Mouse (Mus musculus) CH12.LX (cell line): ENCODE measurements around the gene Tmed2. TPM values are rescaled to one million over a fixed set of nuclear protein-coding genes. Genes with fewer than 3 reads are reported as not detected.

Experiments
- DNase-seq: peaks from one replicate; pipeline ENCODE4 v3.0.0-alpha.2; 2013; ENCODE audit errors: extremely low read depth
- H3K27ac ChIP-seq: 2 replicates; pipeline ENCODE4 v1.5.1; 2012; ENCODE audit warnings: low read depth, mild to moderate bottlenecking, control low read depth, moderate library complexity; ENCODE audit not compliant: insufficient read depth
- H3K27me3 ChIP-seq: replicated peaks from 2 replicates; pipeline ENCODE3; 2012; ENCODE audit warnings: inconsistent platforms
- H3K36me3 ChIP-seq, 2 experiments: replicated peaks in 1 of 2; 2 replicates each; pipeline versions ENCODE3 to v1.6.1; 2012; ENCODE audit warnings: inconsistent platforms in 1 of 2, low read length in 1 of 2, mild to moderate bottlenecking in 1 of 2, mixed read lengths in 1 of 2, moderate library complexity in 1 of 2; ENCODE audit not compliant: control insufficient read depth in 1 of 2, insufficient read depth in 1 of 2
- H3K4me1 ChIP-seq, 2 experiments: 2 replicates each; pipeline ENCODE4 v1.6.1; 2012; ENCODE audit warnings: inconsistent platforms in 1 of 2, moderate library complexity in 1 of 2; ENCODE audit not compliant: insufficient read depth in 2 of 2, control insufficient read depth in 1 of 2
- H3K4me2 ChIP-seq: 2 replicates; pipeline ENCODE4 v1.6.1; 2012; ENCODE audit warnings: low read depth, mild to moderate bottlenecking, control low read depth; ENCODE audit not compliant: poor library complexity, insufficient read depth, severe bottlenecking
- H3K4me3 ChIP-seq, 3 experiments: fragments of 150-350 bp in 1 of 3; sonication (generic) in 1 of 3; replicated peaks in 1 of 3; 2 replicates each; pipeline versions ENCODE3 to v1.5.1; 2011 to 2012; ENCODE audit warnings: low read depth in 2 of 3, low read length in 2 of 3, mild to moderate bottlenecking in 2 of 3, moderate library complexity in 2 of 3, control low read depth in 1 of 3, improper control_type of control experiment in 1 of 3, inconsistent platforms in 1 of 3, mixed read lengths in 1 of 3; ENCODE audit not compliant: poor library complexity in 1 of 3
- H3K79me2 ChIP-seq: replicated peaks from 2 replicates; pipeline ENCODE4 v1.6.1; 2012; ENCODE audit warnings: mild to moderate bottlenecking, moderate library complexity; ENCODE audit not compliant: control insufficient read depth, poor library complexity, insufficient read depth, severe bottlenecking; ENCODE audit errors: extremely low read depth
- H3K9ac ChIP-seq: 2 replicates; pipeline ENCODE4 v1.6.1; 2012; ENCODE audit warnings: low read depth, mild to moderate bottlenecking, control low read depth, moderate library complexity; ENCODE audit not compliant: insufficient read depth
- H3K9me3 ChIP-seq: replicated peaks from 2 replicates; pipeline ENCODE3; 2012; ENCODE audit warnings: low read length, inconsistent platforms, mixed read lengths
- BHLHE40 ChIP-seq: IDR thresholded peaks from 2 replicates; pipeline ENCODE4 v1.6.1; 2011; ENCODE audit warnings: mild to moderate bottlenecking, low read depth, low read length, improper control_type of control experiment
- CHD2 ChIP-seq: IDR thresholded peaks from 2 replicates; pipeline ENCODE4 v1.6.1; 2011; ENCODE audit warnings: low read length, improper control_type of control experiment
- CTCF ChIP-seq, 2 experiments: IDR thresholded peaks in 1 of 2; conservative IDR thresholded peaks in 1 of 2; 2 replicates each; pipeline ENCODE4 v1.5.1; 2011 to 2012; ENCODE audit warnings: low read depth in 2 of 2, low read length in 2 of 2, improper control_type of control experiment in 1 of 2, inconsistent platforms in 1 of 2, mild to moderate bottlenecking in 1 of 2, moderate library complexity in 1 of 2
- E2F4 ChIP-seq: IDR thresholded peaks from 2 replicates; pipeline ENCODE4 v1.6.1; 2011; ENCODE audit warnings: low read depth, low read length, improper control_type of control experiment; ENCODE audit not compliant: insufficient replicate concordance
- ELF1 ChIP-seq: IDR thresholded peaks from 2 replicates; pipeline ENCODE4 v1.6.1; 2014; ENCODE audit warnings: low read depth, mild to moderate bottlenecking, inconsistent platforms, low read length, improper control_type of control experiment
- EP300 ChIP-seq: IDR thresholded peaks from 2 replicates; pipeline ENCODE4 v1.6.1; 2011; ENCODE audit warnings: low read length, improper control_type of control experiment
- IRF4 ChIP-seq: IDR thresholded peaks from 2 replicates; pipeline ENCODE4 v1.6.1; 2014; ENCODE audit warnings: low read depth, mild to moderate bottlenecking, inconsistent platforms, low read length, improper control_type of control experiment
- JUN ChIP-seq: IDR thresholded peaks from 2 replicates; pipeline ENCODE4 v1.6.1; 2011; ENCODE audit warnings: low read depth, mild to moderate bottlenecking, low read length, improper control_type of control experiment, moderate library complexity; ENCODE audit not compliant: insufficient read depth
- JUND ChIP-seq: conservative IDR thresholded peaks from 2 replicates; pipeline ENCODE4 v1.6.1; 2011; ENCODE audit warnings: low read depth, low read length, improper control_type of control experiment
- KAT2A ChIP-seq: IDR thresholded peaks from 2 replicates; pipeline ENCODE4 v1.6.1; 2012; ENCODE audit warnings: low read length, improper control_type of control experiment, inconsistent platforms; ENCODE audit not compliant: insufficient replicate concordance
- MAFK ChIP-seq: IDR thresholded peaks from 2 replicates; pipeline ENCODE4 v1.6.1; 2011; ENCODE audit warnings: low read length, improper control_type of control experiment; ENCODE audit not compliant: insufficient replicate concordance
- MAZ ChIP-seq: IDR thresholded peaks from 2 replicates; pipeline ENCODE4 v1.6.1; 2012; ENCODE audit warnings: low read depth, mild to moderate bottlenecking, inconsistent platforms, low read length, improper control_type of control experiment, moderate library complexity
- NRF1 ChIP-seq: IDR thresholded peaks from 2 replicates; pipeline ENCODE4 v1.6.1; 2014; ENCODE audit warnings: low read depth, mild to moderate bottlenecking, inconsistent platforms, low read length, improper control_type of control experiment, moderate library complexity
- PAX5 ChIP-seq: IDR thresholded peaks from 2 replicates; pipeline ENCODE4 v1.6.1; 2012; ENCODE audit warnings: low read length, inconsistent platforms, mixed read lengths
- POLR2A ChIP-seq: IDR thresholded peaks from 2 replicates; pipeline ENCODE4 v1.6.1; 2011; ENCODE audit warnings: low read depth, mild to moderate bottlenecking, improper control_type of control experiment, low read length
- POLR2AphosphoS2 ChIP-seq: IDR thresholded peaks from 2 replicates; pipeline ENCODE4 v1.6.1; 2011; ENCODE audit warnings: low read depth, low read length, improper control_type of control experiment
- RAD21 ChIP-seq: IDR thresholded peaks from 2 replicates; pipeline ENCODE4 v1.6.1; 2011; ENCODE audit warnings: low read depth, mild to moderate bottlenecking, low read length, improper control_type of control experiment, moderate library complexity
- RCOR1 ChIP-seq: conservative IDR thresholded peaks from 2 replicates; pipeline ENCODE4 v1.6.1; 2012; ENCODE audit warnings: low read depth, mild to moderate bottlenecking, inconsistent platforms, low read length, improper control_type of control experiment
- SIN3A ChIP-seq: IDR thresholded peaks from 2 replicates; pipeline ENCODE4 v1.6.1; 2012; ENCODE audit warnings: low read length, improper control_type of control experiment, inconsistent platforms
- UBTF ChIP-seq: IDR thresholded peaks from 2 replicates; pipeline ENCODE4 v1.6.1; 2012; ENCODE audit warnings: low read depth, mild to moderate bottlenecking, inconsistent platforms, low read length, improper control_type of control experiment, moderate library complexity
- USF1 ChIP-seq: IDR thresholded peaks from 2 replicates; pipeline ENCODE4 v1.6.1; 2014; ENCODE audit warnings: low read depth, mild to moderate bottlenecking, inconsistent platforms, low read length, improper control_type of control experiment
- ZC3H11A ChIP-seq: IDR thresholded peaks from 2 replicates; pipeline ENCODE4 v1.6.1; 2012; ENCODE audit warnings: low read depth, mild to moderate bottlenecking, inconsistent platforms, low read length, improper control_type of control experiment
- ZMIZ1 ChIP-seq: IDR thresholded peaks from 2 replicates; pipeline ENCODE4 v1.6.1; 2012; ENCODE audit warnings: low read depth, mild to moderate bottlenecking, inconsistent platforms, low read length, improper control_type of control experiment
- dilution Hi-C: fragments of 300-500 bp; cut with MboI; formaldehyde crosslinking; loops from 2 replicates; pipeline ENCODE4 v1.14.3; 2020; ENCODE audit warnings: low sequenced_read_pairs; ENCODE audit not compliant: extremely low pct_unique_long_range_greater_than_20kb, extremely low pct_ligation_motif_present
- in situ Hi-C: fragments of 300-500 bp; cut with MboI; formaldehyde crosslinking; loops from 3 replicates; pipeline ENCODE4 v1.14.3; 2019; ENCODE audit warnings: low sequenced_read_pairs, low pct_ligation_motif_present, low pct_unique_long_range_greater_than_20kb, mixed read lengths
- polyA plus RNA-seq: library from polyadenylated mRNA; unstranded; fragments of >175 nt; gene quantifications from 2 replicates; pipeline ENCODE4 v1.2.1, GENCODE M21; 2012; ENCODE audit warnings: low read depth; ENCODE audit not compliant: insufficient read length
- total RNA-seq, 2 experiments: library from RNA; depleted of rRNA; stranded (reverse); fragments of 300-350 nt in 1 of 2; fragments of >200 nt in 1 of 2; gene quantifications; 2 replicates each; pipeline ENCODE4 v1.2.3; 2012 to 2014

The Tmed2 gene
- total and polyA plus RNA-seq, 3 experiments = 205 to 769 (median 301) TPM

GRCm38 (mm10) chr5:124528351-124528750 is 12.1 kb upstream of the Tmed2 start:
- Histone ChIP-seq H3K36me3 (no peaks in the 10 kb centered on the region), H3K79me2 (no peaks in the 10 kb centered on the region), H3K4me3 (no peak overlapping the region), H3K4me2 (no peak overlapping the region), H3K4me1 (peaks cover 11 to 19% of the 10 kb centered on the region in 2 experiments; a peak in 3 of 4 replicates), H3K27ac (no peak overlapping the region), H3K27me3 (peaks cover 2% of the 10 kb centered on the region), H3K9me3 (no peaks in the 10 kb centered on the region), H3K9ac (no peak overlapping the region)
- no peak for DNase-seq
- dilution Hi-C loops = no loop called here
- TF ChIP-seq KAT2A (no peak), POLR2AphosphoS2 (no peak), SIN3A (no peak), ELF1 (no peak), IRF4 (no peak), ZC3H11A (no peak), BHLHE40 (no peak), MAZ (no peak)
- in situ Hi-C loops = loop anchor here (5.0 kb wide), 1 partner anchor 36 kb away; no protein-coding TSS in a partner anchor

- H3K9ac ChIP-seq = no peak overlapping the region
- in situ Hi-C loops (loop anchor here (5.0 kb wide), 1 partner anchor 36 kb away; no protein-coding TSS in a partner anchor), dilution Hi-C loops (no loop called here)
- no peak overlapping the region for H3K27ac ChIP-seq
- peaks cover 11 to 19% of the 10 kb centered on the region in 2 experiments; a peak in 3 of 4 replicates for H3K4me1 ChIP-seq
- H3K4me3 ChIP-seq = no peak overlapping the region
- no peaks in the 10 kb centered on the region for H3K9me3 ChIP-seq
- H3K36me3 ChIP-seq = no peaks in the 10 kb centered on the region
- no peak for TF ChIP-seq E2F4
- TF ChIP-seq PAX5 = no peak
- TF ChIP-seq NRF1 = no peak
- TF ChIP-seq RAD21 = no peak
- TF ChIP-seq POLR2AphosphoS2 = no peak
- TF ChIP-seq EP300 = no peak
- TF ChIP-seq POLR2A = no peak
- no peak for TF ChIP-seq UBTF
- no peak for TF ChIP-seq SIN3A
- TF ChIP-seq MAZ = no peak
- no peak for TF ChIP-seq USF1
- TF ChIP-seq CTCF (conservative IDR thresholded peaks at IDR 0.05 in 1 of 2, IDR thresholded peaks at IDR 0.05 in 1 of 2; ENCODE audit: low read depth in 2 of 2, low read length in 2 of 2) = no peak
- no peak for TF ChIP-seq JUND
- TF ChIP-seq MAFK = no peak
- TF ChIP-seq IRF4 = no peak
- TF ChIP-seq ZMIZ1 = no peak
- TF ChIP-seq CHD2 = no peak
- no peak for TF ChIP-seq ZC3H11A
- no peak for TF ChIP-seq JUN
- no peak for TF ChIP-seq RCOR1
- H3K4me2 ChIP-seq = no peak overlapping the region
- no peaks in the 10 kb centered on the region for H3K79me2 ChIP-seq
- no peak for DNase-seq
- peaks cover 4% of the 10 kb centered on the region for H3K27me3 ChIP-seq
Observed at GRCm38 (mm10) chr5:124528791-124529190, 11.7 kb upstream of the Tmed2 start.
